Mouse (Mus musculus): ENCODE measurements around the gene Clec12b.

- TF ChIP-seq GATA1 (IDR thresholded peaks at IDR 0.05; ENCODE audit: borderline replicate concordance, low read length): no peak
- no peak for TF ChIP-seq FLI1 (IDR thresholded peaks at IDR 0.05; ENCODE audit: low read length)
Measured at GRCm38 (mm10) chr6:129374937-129375471, 10.7 kb downstream of the Clec12b start.

Measured in megakaryocyte, embryonic 14.5 days (primary cell).